Comparison of ENCODE assay signal across 8 mouse cellular contexts in the genomic region with DNA sequence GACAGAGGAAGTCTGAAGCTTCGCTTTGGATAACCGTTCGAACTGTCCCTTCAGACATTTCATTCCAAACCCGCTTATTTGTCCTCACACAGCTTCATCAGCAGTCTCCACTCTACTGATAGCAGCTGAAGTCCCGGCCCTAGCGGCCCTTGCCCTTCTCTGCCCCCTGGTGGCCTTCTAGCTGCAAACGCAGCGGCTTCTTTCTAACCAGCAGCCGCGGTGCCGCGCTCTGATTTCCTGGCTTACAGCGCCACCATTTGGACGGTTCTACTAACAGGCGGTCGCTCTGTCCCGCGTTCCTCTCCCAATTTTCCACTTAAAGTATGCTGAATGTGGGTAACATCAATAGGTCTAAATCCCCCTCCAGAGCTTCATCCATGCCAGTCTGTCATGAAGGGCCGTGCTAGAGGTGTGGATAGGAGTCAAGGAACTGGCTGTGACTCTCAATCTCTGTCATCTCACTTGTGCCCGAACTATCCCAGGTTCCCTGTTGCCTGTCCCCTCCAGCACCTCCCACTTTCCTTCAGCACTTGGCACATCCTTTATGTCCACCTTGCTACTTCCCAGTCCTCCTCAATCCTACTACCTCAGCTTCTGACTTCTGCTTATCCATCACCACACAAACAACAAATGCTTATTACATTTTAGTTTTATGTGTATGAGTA. TPM values are rescaled to one million over a fixed set of nuclear protein-coding genes. Genes with fewer than 3 reads are reported as not detected.
DNase-seq lines count a peak whose midpoint lies in the region; ATAC-seq and TF ChIP-seq lines count a peak whose summit lies in the region.

No protein-coding gene starts in this region.

- peak; percentile 97 for ATAC-seq in erythroblast, adult 5-6 weeks (replicated peaks; ENCODE audit: low FRiP score, poor library complexity, severe bottlenecking)
- ATAC-seq in heart, embryonic 12.5 days (ENCODE audit: insufficient number of reproducible peaks, low FRiP score): peak; percentile 58
- peak; percentile 89 for ATAC-seq in kidney, embryonic 16.5 days (ENCODE audit: low FRiP score, low TSS enrichment)

- H3K79me3 ChIP-seq in C2C12 (ENCODE audit: low read depth): no peaks in the 10 kb centered on the region

- peak; percentile 94 for DNase-seq in brain, adult 2 months (ENCODE audit: low read depth, low spot score)
- peak; percentile 91 for DNase-seq in liver
- DNase-seq in spleen, postnatal 4 days (ENCODE audit: low spot score in 2 of 2): peak; percentile 88 to 96

- no peaks in the 10 kb centered on the region for H3K9me3 ChIP-seq in heart, embryonic 12.5 days (replicated peaks)
- no peaks in the 10 kb centered on the region for H3K9me3 ChIP-seq in kidney, embryonic 16.5 days (ENCODE audit: low read length)

- no peak overlapping the region for H3K4me2 ChIP-seq in heart, embryonic 12.5 days
- H3K4me2 ChIP-seq in kidney, embryonic 16.5 days (replicated peaks; ENCODE audit: low read depth, low read length): no peak overlapping the region
- peak overlapping the region; percentile 56 for H3K4me2 ChIP-seq in myocyte (ENCODE audit: low read depth)

- H3K36me3 ChIP-seq in C2C12 (ENCODE audit: control insufficient read depth, insufficient read depth) (no peaks in the 10 kb centered on the region), myocyte (ENCODE audit: control insufficient read depth, insufficient read depth) (no peaks in the 10 kb centered on the region)
- H3K36me3 ChIP-seq in heart, embryonic 12.5 days: no peaks in the 10 kb centered on the region
- no peaks in the 10 kb centered on the region for H3K36me3 ChIP-seq in kidney, embryonic 16.5 days (ENCODE audit: insufficient read depth, low read length)

- H3ac ChIP-seq in C2C12 (ENCODE audit: control insufficient read depth, insufficient read length, low read depth) (no peak overlapping the region), myocyte (ENCODE audit: control insufficient read depth, insufficient read length) (no peak overlapping the region)

- peaks cover 22% of the 10 kb centered on the region for H3K4me1 ChIP-seq in heart, embryonic 12.5 days (replicated peaks)
- no peaks in the 10 kb centered on the region for H3K4me1 ChIP-seq in kidney, embryonic 16.5 days (ENCODE audit: insufficient read depth, low read length)

- TF ChIP-seq CTCF in C2C12 (IDR thresholded peaks at IDR 0.05; ENCODE audit: control insufficient read depth, insufficient read depth, insufficient read length): peak; percentile 93

- H3K9ac ChIP-seq in heart, embryonic 12.5 days: no peak overlapping the region
- H3K9ac ChIP-seq in kidney, embryonic 16.5 days (replicated peaks; ENCODE audit: low read length): no peak overlapping the region

- H3K79me2 ChIP-seq in C2C12 (ENCODE audit: control insufficient read depth, insufficient read depth): no peaks in the 10 kb centered on the region
- no peaks in the 10 kb centered on the region for H3K79me2 ChIP-seq in myocyte (ENCODE audit: control insufficient read depth, insufficient read depth)

- no peak overlapping the region for H3K27ac ChIP-seq in heart, embryonic 12.5 days (ENCODE audit: poor library complexity, severe bottlenecking)
- H3K27ac ChIP-seq in kidney, embryonic 16.5 days (ENCODE audit: low read length): no peak overlapping the region

- TF ChIP-seq POLR2A in myocyte (IDR thresholded peaks at IDR 0.05; ENCODE audit: insufficient read length, low read depth): no peak

- no peak overlapping the region for H3K4me3 ChIP-seq in C2C12 (ENCODE audit: insufficient read depth, poor library complexity, severe bottlenecking)
- H3K4me3 ChIP-seq in heart, embryonic 12.5 days: no peak overlapping the region
- no peak overlapping the region for H3K4me3 ChIP-seq in kidney, embryonic 16.5 days (ENCODE audit: low read length)
- no peak overlapping the region for H3K4me3 ChIP-seq in myocyte

- WGBS in heart, embryonic 12.5 days: 3% methylated on average over 20 of the region's 20 CpGs
- 6% methylated on average over 20 of the region's 20 CpGs for WGBS in kidney, embryonic 16.5 days

- H3K27me3 ChIP-seq in C2C12 (ENCODE audit: control insufficient read depth, insufficient read depth, insufficient read length) (no peaks in the 10 kb centered on the region), myocyte (ENCODE audit: control insufficient read depth, insufficient read depth, insufficient read length) (no peaks in the 10 kb centered on the region)
- H3K27me3 ChIP-seq in heart, embryonic 12.5 days (replicated peaks): peaks cover 19% of the 10 kb centered on the region
- H3K27me3 ChIP-seq in kidney, embryonic 16.5 days (ENCODE audit: insufficient read depth, low read length): peaks cover 15% of the 10 kb centered on the region

TF ChIP-seq in C2C12, 6 proteins besides CTCF, POLR2A, EP300 and RAD21:
- no peak for TF ChIP-seq CEBPB (IDR thresholded peaks at IDR 0.05; ENCODE audit: low read depth)
- TF ChIP-seq MAX (IDR thresholded peaks at IDR 0.05): peak; percentile 73

TF ChIP-seq in myocyte, 11 proteins besides CTCF, POLR2A, EP300 and RAD21:
- TF ChIP-seq USF1 (IDR thresholded peaks at IDR 0.05; ENCODE audit: low read depth) (no peak), SRF (IDR thresholded peaks at IDR 0.05; ENCODE audit: control insufficient read depth, insufficient read length, low read depth) (no peak), MYOG (IDR thresholded peaks at IDR 0.05; ENCODE audit: control insufficient read depth in 1 of 3, insufficient read depth in 1 of 3, insufficient read length in 2 of 3, low read depth in 2 of 3) (peak in 1 of 3 experiments; percentile 30), MYOD1 (IDR thresholded peaks at IDR 0.05; ENCODE audit: control insufficient read depth in 1 of 3, insufficient read length in 2 of 3, low read depth in 2 of 3) (no peak), E2F4 (IDR thresholded peaks at IDR 0.05; ENCODE audit: insufficient read depth) (peak; percentile 36), CEBPB (IDR thresholded peaks at IDR 0.05; ENCODE audit: insufficient read depth, poor library complexity, severe bottlenecking) (no peak)
TF ChIP-seq in myocyte: peak in this region for 2.

RNA-seq across cellular contexts. Expression of gene Eif4b, which starts 7.8 kb away (rescaled TPM):
- polyA plus RNA-seq in C2C12 (2012; fragmentation: generic; extraction: Trizol): 268 TPM
- total RNA-seq in erythroblast, adult 5-6 weeks (2015; ENCODE audit: low replicate concordance): 35.4 and 35.9 TPM in 2 replicates
- total RNA-seq in erythroblast, adult 5-6 weeks (2017; ENCODE audit: low replicate concordance): 58.0 and 81.1 TPM in 2 replicates
- polyA plus RNA-seq in heart, embryonic 12.5 days (2016; fragmentation: Nextera tagmentation; extraction: Ambion mirVana): 79.9 and 80.2 TPM in 2 replicates
- polyA plus RNA-seq in kidney, embryonic 16.5 days (2015; fragmentation: Nextera tagmentation; extraction: Ambion mirVana): 137 and 140 TPM in 2 replicates
- 266 TPM for polyA plus RNA-seq in myocyte (2012; fragmentation: generic; extraction: Trizol)

RNA-seq across cellular contexts. Expression of gene Tns2, which starts 34.4 kb away (rescaled TPM):
- polyA plus RNA-seq in C2C12 (2012; fragmentation: generic; extraction: Trizol) (67.8 TPM), myocyte (2012; fragmentation: generic; extraction: Trizol) (128 TPM)
- not detected in 2 replicates for total RNA-seq in erythroblast, adult 5-6 weeks (2015; ENCODE audit: low replicate concordance)
- total RNA-seq in erythroblast, adult 5-6 weeks (2017; ENCODE audit: low replicate concordance): not detected in 2 replicates
- polyA plus RNA-seq in heart, embryonic 12.5 days (2016; fragmentation: Nextera tagmentation; extraction: Ambion mirVana): 35.3 and 38.7 TPM in 2 replicates
- 51.2 and 56.3 TPM in 2 replicates for polyA plus RNA-seq in kidney, embryonic 16.5 days (2015; fragmentation: Nextera tagmentation; extraction: Ambion mirVana)

RNA-seq across cellular contexts. Expression of gene Krt18, which starts 37.8 kb away (rescaled TPM):
- polyA plus RNA-seq in C2C12 (2012; fragmentation: generic; extraction: Trizol): 0.04 TPM
- 2.3 TPM in 1 of 2 replicates, not detected in the other for total RNA-seq in erythroblast, adult 5-6 weeks (2015; ENCODE audit: low replicate concordance)
- total RNA-seq in erythroblast, adult 5-6 weeks (2017; ENCODE audit: low replicate concordance): 2.8 TPM in 1 of 2 replicates, not detected in the other
- 30.8 and 38.0 TPM in 2 replicates for polyA plus RNA-seq in heart, embryonic 12.5 days (2016; fragmentation: Nextera tagmentation; extraction: Ambion mirVana)
- polyA plus RNA-seq in kidney, embryonic 16.5 days (2015; fragmentation: Nextera tagmentation; extraction: Ambion mirVana): 216 and 223 TPM in 2 replicates
- not detected for polyA plus RNA-seq in myocyte (2012; fragmentation: generic; extraction: Trizol)

Comparison
In these comparisons a context has a peak if more than half of its experiments do, and no peak if none do; other contexts are left out.
1. RNA of gene Krt18, which starts 37.8 kb away (polyA plus RNA-seq): 216 to 223 TPM in kidney, embryonic 16.5 days and 30.8 to 38.0 TPM in heart, embryonic 12.5 days; 0.04 TPM in C2C12 (single experiment) and not detected in myocyte (single experiment); every median in the first group is over 10 times any median in the second.
2. Peak in every context shown above with its lines, with median percentiles within 50 percentile points of each other: DNase-seq and ATAC-seq.